Mouse (Mus musculus) limb, embryonic 14.5 days (tissue): ENCODE data around the gene Ndufv1. TPM values are rescaled to one million over a fixed set of nuclear protein-coding genes. Genes with fewer than 3 reads are reported as not detected.

Experiments
- ATAC-seq: fragments of 200-750 bp; cut with Nextera tagmentation; 2 replicates; pipeline ENCODE4 v1.8.0; 2017; ENCODE audit warnings: low read depth, moderate number of reproducible peaks, moderate TSS enrichment; ENCODE audit not compliant: low FRiP score
- DNase-seq: peaks from one replicate; pipeline ENCODE4 v3.0.0-alpha.2; 2015; ENCODE audit warnings: low spot score
- H3K27ac ChIP-seq: fragments of 300-500 bp; sonication (generic); replicated peaks from 2 replicates; pipeline ENCODE4 v1.5.1; 2014; ENCODE audit warnings: low read depth, mild to moderate bottlenecking, low read length, moderate library complexity, mixed read lengths
- H3K27me3 ChIP-seq: fragments of 300-500 bp; sonication (generic); 2 replicates; pipeline ENCODE4 v1.6.1; 2014; ENCODE audit warnings: low read length, mixed read lengths; ENCODE audit not compliant: control insufficient read depth, insufficient read depth
- H3K36me3 ChIP-seq: fragments of 300-500 bp; sonication (generic); 2 replicates; pipeline ENCODE4 v1.6.1; 2014; ENCODE audit warnings: mild to moderate bottlenecking, low read length, moderate library complexity, mixed read lengths; ENCODE audit not compliant: control insufficient read depth, insufficient read depth
- H3K4me1 ChIP-seq: fragments of 300-500 bp; sonication (generic); 2 replicates; pipeline ENCODE4 v1.6.1; 2014; ENCODE audit warnings: antibody characterized with exemption, low read length, mixed read lengths; ENCODE audit not compliant: control insufficient read depth, insufficient read depth
- H3K4me2 ChIP-seq: fragments of 300-500 bp; sonication (generic); replicated peaks from 2 replicates; pipeline ENCODE4 v1.6.1; 2014; ENCODE audit warnings: low read depth, mild to moderate bottlenecking, low read length, moderate library complexity; ENCODE audit not compliant: severe bottlenecking
- H3K4me3 ChIP-seq: fragments of 300-500 bp; sonication (generic); replicated peaks from 2 replicates; pipeline ENCODE4 v1.5.1; 2014; ENCODE audit warnings: low read length
- H3K9ac ChIP-seq: fragments of 300-500 bp; sonication (generic); 2 replicates; pipeline ENCODE4 v1.6.1; 2014; ENCODE audit warnings: mild to moderate bottlenecking, low read depth, low read length, moderate library complexity; ENCODE audit not compliant: severe bottlenecking
- H3K9me3 ChIP-seq: fragments of 300-500 bp; sonication (generic); 2 replicates; pipeline ENCODE4 v1.6.1; 2016; ENCODE audit warnings: low read length; ENCODE audit not compliant: control insufficient read depth
- POLR2A ChIP-seq: fragments of 200-500 bp; IDR thresholded peaks from 2 replicates; pipeline ENCODE4 v1.8.0; 2012; ENCODE audit warnings: inconsistent platforms, mild to moderate bottlenecking, moderate library complexity, borderline replicate concordance; ENCODE audit not compliant: insufficient read depth, insufficient read length; ENCODE audit errors: extremely low read depth
- WGBS: fragments of 180-500 bp; shearing (Covaris S2); extraction: QIAGEN DNeasy Blood & Tissue Kit; methylation state at CpG from one replicate; pipeline ENCODE4 v1.1.7; 2014; 5-methylcytosine and 5-hydroxymethylcytosine counted together
- polyA plus RNA-seq, 2 experiments: library from polyadenylated mRNA; depleted of rRNA in 1 of 2; stranded (reverse) in 1 of 2; unstranded in 1 of 2; fragments of >200 nt; fragmentation: Nextera tagmentation in 1 of 2; extraction: Ambion mirVana in 1 of 2; gene quantifications; 2 replicates each; pipeline versions ENCODE4 v1.2.1 to v1.2.3; 2012 to 2014

The Ndufv1 gene
- polyA plus RNA-seq, 2 experiments = 157 to 193 TPM

DNA sequence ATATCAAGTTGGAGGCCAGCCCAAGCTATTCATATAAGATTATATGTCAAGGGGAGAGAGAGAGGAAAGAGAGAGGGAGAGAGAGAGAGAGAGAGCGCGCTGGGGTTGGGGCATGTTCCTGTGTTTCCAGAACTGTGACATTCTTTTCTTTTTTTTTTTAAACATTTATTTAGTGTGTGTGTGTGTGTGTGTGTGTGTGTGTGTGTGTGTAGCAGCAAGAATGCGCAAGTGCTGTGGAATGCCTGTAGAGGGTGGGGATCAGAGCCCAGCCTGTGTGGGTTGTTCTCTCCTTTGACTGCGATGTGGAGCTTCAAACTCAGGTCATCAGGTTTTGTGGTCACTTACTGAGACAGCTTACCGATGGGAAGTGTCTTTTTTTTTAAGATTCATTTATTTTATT, 52.4 kb downstream of the Ndufv1 start:
- ATAC-seq (no peak), DNase-seq (no peak)
- TF ChIP-seq POLR2A = no peak
- H3K27me3 ChIP-seq = no peaks in the 10 kb centered on the region
- no peaks in the 10 kb centered on the region for H3K4me1 ChIP-seq
- no peaks in the 10 kb centered on the region for H3K36me3 ChIP-seq
- WGBS = 74% methylated on average over 5 of the region's 5 CpGs
- H3K9ac ChIP-seq = no peak overlapping the region
- H3K9me3 ChIP-seq = no peaks in the 10 kb centered on the region
- H3K27ac ChIP-seq = no peak overlapping the region
- H3K4me2 ChIP-seq = no peak overlapping the region
- no peak overlapping the region for H3K4me3 ChIP-seq

DNA sequence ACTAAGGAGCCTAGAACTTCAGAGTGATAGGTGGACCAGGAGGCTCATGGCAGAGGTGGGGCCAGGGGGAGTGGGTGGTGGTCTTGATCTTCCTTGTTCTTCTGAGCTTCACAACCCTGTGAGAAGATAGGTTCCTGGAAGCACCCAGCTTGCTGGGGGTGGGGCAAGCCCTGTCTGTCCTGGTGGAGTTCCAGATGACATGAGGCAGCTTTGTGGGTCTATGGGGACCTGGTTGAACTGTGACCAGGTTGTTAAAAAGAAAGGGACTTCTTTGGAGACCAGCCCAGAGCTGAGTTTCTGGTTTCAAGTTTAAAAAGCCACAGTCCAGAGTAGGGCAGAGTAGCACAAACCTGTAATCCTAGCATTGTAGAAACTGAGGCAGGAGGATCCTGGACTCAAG, 53.6 kb downstream of the Ndufv1 start:
- DNase-seq (no peak), ATAC-seq (no peak)
- no peak overlapping the region for H3K27ac ChIP-seq
- H3K4me2 ChIP-seq = no peak overlapping the region
- H3K27me3 ChIP-seq = no peaks in the 10 kb centered on the region
- no peak overlapping the region for H3K4me3 ChIP-seq
- no peaks in the 10 kb centered on the region for H3K4me1 ChIP-seq
- H3K9ac ChIP-seq = no peak overlapping the region
- TF ChIP-seq POLR2A = no peak
- no peaks in the 10 kb centered on the region for H3K9me3 ChIP-seq
- no peaks in the 10 kb centered on the region for H3K36me3 ChIP-seq

DNA sequence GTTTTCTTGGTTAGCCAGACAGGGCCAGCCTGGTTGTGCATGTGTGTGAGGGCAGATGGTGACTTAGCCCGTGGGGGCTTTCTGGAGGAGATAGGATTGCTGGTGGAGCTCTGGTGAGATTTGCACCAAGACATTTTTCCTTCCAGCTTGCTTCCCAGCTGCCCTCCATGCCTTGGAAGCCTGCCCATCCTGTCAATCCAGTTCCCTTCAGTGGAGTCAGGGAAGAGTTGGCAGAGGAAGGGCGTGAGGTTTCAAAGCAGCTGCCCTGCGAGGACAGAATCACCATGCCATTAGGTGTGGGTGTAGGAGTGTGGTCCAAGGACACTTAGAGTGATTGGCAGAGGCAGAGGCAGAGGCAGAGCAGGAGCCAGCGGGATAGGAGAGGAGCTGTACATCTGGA, 54.1 kb downstream of the Ndufv1 start, which contains the start of gene Aldh3b3:
TSS of gene Aldh3b3 (plus strand) at position 176 of the 400 bp plus-strand sequence.
- H3K27ac ChIP-seq = no peak within 1 kb of the TSS
- ATAC-seq (no peak), DNase-seq (no peak)
- H3K4me1 ChIP-seq = no peaks in the 10 kb centered on the region
- H3K9me3 ChIP-seq = no peaks in the 10 kb centered on the region
- no peaks in the 10 kb centered on the region for H3K27me3 ChIP-seq
- TF ChIP-seq POLR2A = no peak
- H3K9ac ChIP-seq = no peak within 1 kb of the TSS
- H3K4me2 ChIP-seq = no peak within 1 kb of the TSS
- no peaks in the 10 kb centered on the region for H3K36me3 ChIP-seq
- WGBS = 74% methylated on average over 4 of the region's 4 CpGs
- no peak within 1 kb of the TSS for H3K4me3 ChIP-seq

Other genes with a start within 250 kb of the Ndufv1 start
Only the 30 nearest of the 32 such genes appear.
- 65.4 and 68.6 TPM in 2 replicates for gene Chka, start 161.0 kb downstream of the Ndufv1 start, polyA plus RNA-seq (2012; rRNA removed)
- gene Chka, start 161.0 kb downstream of the Ndufv1 start, polyA plus RNA-seq (2014; fragmentation: Nextera tagmentation; extraction: Ambion mirVana) = 32.7 and 37.2 TPM in 2 replicates
- 145 and 191 TPM in 2 replicates for gene Tcirg1, start 105.7 kb downstream of the Ndufv1 start, polyA plus RNA-seq (2012; rRNA removed)
- gene Tcirg1, start 105.7 kb downstream of the Ndufv1 start, polyA plus RNA-seq (2014; fragmentation: Nextera tagmentation; extraction: Ambion mirVana) = 36.8 and 37.8 TPM in 2 replicates
- 186 and 202 TPM in 2 replicates for gene Ndufs8, start 100.0 kb downstream of the Ndufv1 start, polyA plus RNA-seq (2012; rRNA removed)
- 314 and 322 TPM in 2 replicates for gene Ndufs8, start 100.0 kb downstream of the Ndufv1 start, polyA plus RNA-seq (2014; fragmentation: Nextera tagmentation; extraction: Ambion mirVana)
- gene Aldh3b1, start 83.0 kb downstream of the Ndufv1 start, polyA plus RNA-seq (2012; rRNA removed) = 1.8 and 1.9 TPM in 2 replicates
- gene Aldh3b1, start 83.0 kb downstream of the Ndufv1 start, polyA plus RNA-seq (2014; fragmentation: Nextera tagmentation; extraction: Ambion mirVana) = 2.6 and 2.9 TPM in 2 replicates
- gene Unc93b1, start 77.6 kb downstream of the Ndufv1 start, polyA plus RNA-seq (2012; rRNA removed) = 33.3 and 40.7 TPM in 2 replicates
- 21.9 and 23.3 TPM in 2 replicates for gene Unc93b1, start 77.6 kb downstream of the Ndufv1 start, polyA plus RNA-seq (2014; fragmentation: Nextera tagmentation; extraction: Ambion mirVana)
- gene Aldh3b3, start 54.2 kb downstream of the Ndufv1 start, polyA plus RNA-seq (2012; rRNA removed) = 0.32 and 0.52 TPM in 2 replicates
- 0.33 and 0.39 TPM in 2 replicates for gene Aldh3b3, start 54.2 kb downstream of the Ndufv1 start, polyA plus RNA-seq (2014; fragmentation: Nextera tagmentation; extraction: Ambion mirVana)
- 10.7 and 14.5 TPM in 2 replicates for gene Aldh3b2, start 40.5 kb downstream of the Ndufv1 start, polyA plus RNA-seq (2012; rRNA removed)
- gene Aldh3b2, start 40.5 kb downstream of the Ndufv1 start, polyA plus RNA-seq (2014; fragmentation: Nextera tagmentation; extraction: Ambion mirVana) = 28.1 and 30.3 TPM in 2 replicates
- 9.4 and 12.8 TPM in 2 replicates for gene Acy3, start 26.2 kb downstream of the Ndufv1 start, polyA plus RNA-seq (2012; rRNA removed)
- gene Acy3, start 26.2 kb downstream of the Ndufv1 start, polyA plus RNA-seq (2014; fragmentation: Nextera tagmentation; extraction: Ambion mirVana) = 6.7 and 9.2 TPM in 2 replicates
- gene Tbx10, start 20.1 kb downstream of the Ndufv1 start, polyA plus RNA-seq (2012; rRNA removed) = 0.08 and 0.12 TPM in 2 replicates
- gene Tbx10, start 20.1 kb downstream of the Ndufv1 start, polyA plus RNA-seq (2014; fragmentation: Nextera tagmentation; extraction: Ambion mirVana) = 0.28 TPM in 1 of 2 replicates, not detected in the other
- gene Nudt8, start 12.2 kb downstream of the Ndufv1 start, polyA plus RNA-seq (2012; rRNA removed) = 18.3 and 21.0 TPM in 2 replicates
- 35.8 and 38.9 TPM in 2 replicates for gene Nudt8, start 12.2 kb downstream of the Ndufv1 start, polyA plus RNA-seq (2014; fragmentation: Nextera tagmentation; extraction: Ambion mirVana)
- gene Gm49405, start 12.2 kb downstream of the Ndufv1 start, polyA plus RNA-seq (2012; rRNA removed) = 7.0 and 8.0 TPM in 2 replicates
- 2.3 and 3.3 TPM in 2 replicates for gene Gm49405, start 12.2 kb downstream of the Ndufv1 start, polyA plus RNA-seq (2014; fragmentation: Nextera tagmentation; extraction: Ambion mirVana)
- gene Doc2g, start 9.5 kb downstream of the Ndufv1 start, polyA plus RNA-seq (2012; rRNA removed) = 19.6 and 22.4 TPM in 2 replicates
- 3.4 and 3.9 TPM in 2 replicates for gene Doc2g, start 9.5 kb downstream of the Ndufv1 start, polyA plus RNA-seq (2014; fragmentation: Nextera tagmentation; extraction: Ambion mirVana)
- gene Gstp1, start 25.2 kb upstream of the Ndufv1 start, polyA plus RNA-seq (2012; rRNA removed) = 291 and 325 TPM in 2 replicates
- gene Gstp1, start 25.2 kb upstream of the Ndufv1 start, polyA plus RNA-seq (2014; fragmentation: Nextera tagmentation; extraction: Ambion mirVana) = 508 and 540 TPM in 2 replicates
- 10.7 and 10.8 TPM in 2 replicates for gene Gstp2, start 33.2 kb upstream of the Ndufv1 start, polyA plus RNA-seq (2012; rRNA removed)
- 0.87 and 1.7 TPM in 2 replicates for gene Gstp2, start 33.2 kb upstream of the Ndufv1 start, polyA plus RNA-seq (2014; fragmentation: Nextera tagmentation; extraction: Ambion mirVana)
- 0.63 and 0.69 TPM in 2 replicates for gene Gstp3, start 46.8 kb upstream of the Ndufv1 start, polyA plus RNA-seq (2012; rRNA removed)
- 0.41 and 0.47 TPM in 2 replicates for gene Gstp3, start 46.8 kb upstream of the Ndufv1 start, polyA plus RNA-seq (2014; fragmentation: Nextera tagmentation; extraction: Ambion mirVana)
- gene Cabp2, start 68.8 kb upstream of the Ndufv1 start, polyA plus RNA-seq (2012; rRNA removed) = not detected in 2 replicates
- gene Cabp2, start 68.8 kb upstream of the Ndufv1 start, polyA plus RNA-seq (2014; fragmentation: Nextera tagmentation; extraction: Ambion mirVana) = not detected in 2 replicates
- 45.2 and 52.1 TPM in 2 replicates for gene Cdk2ap2, start 84.4 kb upstream of the Ndufv1 start, polyA plus RNA-seq (2012; rRNA removed)
- gene Cdk2ap2, start 84.4 kb upstream of the Ndufv1 start, polyA plus RNA-seq (2014; fragmentation: Nextera tagmentation; extraction: Ambion mirVana) = 67.0 and 67.6 TPM in 2 replicates
- gene Pitpnm1, start 87.2 kb upstream of the Ndufv1 start, polyA plus RNA-seq (2012; rRNA removed) = 16.2 and 20.8 TPM in 2 replicates
- gene Pitpnm1, start 87.2 kb upstream of the Ndufv1 start, polyA plus RNA-seq (2014; fragmentation: Nextera tagmentation; extraction: Ambion mirVana) = 4.5 and 6.7 TPM in 2 replicates
- 96.0 and 119 TPM in 2 replicates for gene Aip, start 113.1 kb upstream of the Ndufv1 start, polyA plus RNA-seq (2012; rRNA removed)
- 86.4 and 95.7 TPM in 2 replicates for gene Aip, start 113.1 kb upstream of the Ndufv1 start, polyA plus RNA-seq (2014; fragmentation: Nextera tagmentation; extraction: Ambion mirVana)
- 0.01 and 0.05 TPM in 2 replicates for gene Gpr152, start 127.0 kb upstream of the Ndufv1 start, polyA plus RNA-seq (2012; rRNA removed)
- gene Gpr152, start 127.0 kb upstream of the Ndufv1 start, polyA plus RNA-seq (2014; fragmentation: Nextera tagmentation; extraction: Ambion mirVana) = not detected in 2 replicates
- 0.05 and 0.06 TPM in 2 replicates for gene Cabp4, start 131.2 kb upstream of the Ndufv1 start, polyA plus RNA-seq (2012; rRNA removed)
- 0.10 TPM in 2 replicates for gene Cabp4, start 131.2 kb upstream of the Ndufv1 start, polyA plus RNA-seq (2014; fragmentation: Nextera tagmentation; extraction: Ambion mirVana)
- 229 and 261 TPM in 2 replicates for gene Coro1b, start 135.8 kb upstream of the Ndufv1 start, polyA plus RNA-seq (2012; rRNA removed)
- 148 and 153 TPM in 2 replicates for gene Coro1b, start 135.8 kb upstream of the Ndufv1 start, polyA plus RNA-seq (2014; fragmentation: Nextera tagmentation; extraction: Ambion mirVana)
- 7.0 and 8.9 TPM in 2 replicates for gene Ptprcap, start 140.8 kb upstream of the Ndufv1 start, polyA plus RNA-seq (2012; rRNA removed)
- gene Ptprcap, start 140.8 kb upstream of the Ndufv1 start, polyA plus RNA-seq (2014; fragmentation: Nextera tagmentation; extraction: Ambion mirVana) = 7.8 and 8.9 TPM in 2 replicates
- 76.4 and 85.1 TPM in 2 replicates for gene Rps6kb2, start 150.5 kb upstream of the Ndufv1 start, polyA plus RNA-seq (2012; rRNA removed)
- 43.0 and 47.2 TPM in 2 replicates for gene Rps6kb2, start 150.5 kb upstream of the Ndufv1 start, polyA plus RNA-seq (2014; fragmentation: Nextera tagmentation; extraction: Ambion mirVana)
- gene Carns1, start 162.7 kb upstream of the Ndufv1 start, polyA plus RNA-seq (2012; rRNA removed) = 2.6 and 5.6 TPM in 2 replicates
- 1.4 and 1.8 TPM in 2 replicates for gene Carns1, start 162.7 kb upstream of the Ndufv1 start, polyA plus RNA-seq (2014; fragmentation: Nextera tagmentation; extraction: Ambion mirVana)
- 4.5 and 5.8 TPM in 2 replicates for gene Tbc1d10c, start 178.5 kb upstream of the Ndufv1 start, polyA plus RNA-seq (2012; rRNA removed)
- 3.5 and 3.9 TPM in 2 replicates for gene Tbc1d10c, start 178.5 kb upstream of the Ndufv1 start, polyA plus RNA-seq (2014; fragmentation: Nextera tagmentation; extraction: Ambion mirVana)
- 490 and 517 TPM in 2 replicates for gene Ppp1ca, start 179.3 kb upstream of the Ndufv1 start, polyA plus RNA-seq (2012; rRNA removed)
- gene Ppp1ca, start 179.3 kb upstream of the Ndufv1 start, polyA plus RNA-seq (2014; fragmentation: Nextera tagmentation; extraction: Ambion mirVana) = 794 and 821 TPM in 2 replicates
- gene Rad9a, start 188.9 kb upstream of the Ndufv1 start, polyA plus RNA-seq (2012; rRNA removed) = 57.5 and 75.5 TPM in 2 replicates
- 33.3 and 38.0 TPM in 2 replicates for gene Rad9a, start 188.9 kb upstream of the Ndufv1 start, polyA plus RNA-seq (2014; fragmentation: Nextera tagmentation; extraction: Ambion mirVana)
- gene Clcf1, start 201.4 kb upstream of the Ndufv1 start, polyA plus RNA-seq (2012; rRNA removed) = 42.8 and 61.2 TPM in 2 replicates
- gene Clcf1, start 201.4 kb upstream of the Ndufv1 start, polyA plus RNA-seq (2014; fragmentation: Nextera tagmentation; extraction: Ambion mirVana) = 7.7 and 8.7 TPM in 2 replicates
- gene AC109138.7, start 201.6 kb upstream of the Ndufv1 start, polyA plus RNA-seq (2012; rRNA removed) = 0.83 and 1.0 TPM in 2 replicates
- not detected in 2 replicates for gene AC109138.7, start 201.6 kb upstream of the Ndufv1 start, polyA plus RNA-seq (2014; fragmentation: Nextera tagmentation; extraction: Ambion mirVana)